Mouse (Mus musculus) liver, postnatal 0 days (tissue): ENCODE measurements at regions not wholly inside any gene's neighbourhood (a gene's known extent, or its start where the extent isn't known, plus 50 kb on each side); places are given as distances from the start of the nearest gene placed in this dataset.

ENCODE experiments used
- ATAC-seq: fragments of 200-750 bp; cut with Nextera tagmentation; 2 replicates; pipeline ENCODE4 v1.8.0; 2017; ENCODE audit warnings: mild to moderate bottlenecking, moderate library complexity
- DNase-seq: peaks from one replicate; pipeline ENCODE4 v3.0.0-alpha.2; 2016
- H3K27ac ChIP-seq: fragments of 300-500 bp; sonication (generic); 2 replicates; pipeline ENCODE4 v1.5.1; 2014; ENCODE audit warnings: antibody characterized with exemption, moderate library complexity, mild to moderate bottlenecking, low read depth
- H3K27me3 ChIP-seq: fragments of 300-500 bp; sonication (generic); 2 replicates; pipeline ENCODE4 v1.6.1; 2014; ENCODE audit warnings: low read length, control low read depth, mixed read lengths; ENCODE audit not compliant: insufficient read depth
- H3K36me3 ChIP-seq: fragments of 300-500 bp; sonication (generic); replicated peaks from 2 replicates; pipeline ENCODE4 v1.6.1; 2014; ENCODE audit warnings: mild to moderate bottlenecking, control low read depth, low read length, moderate library complexity, mixed read lengths; ENCODE audit not compliant: insufficient read depth
- H3K4me1 ChIP-seq: fragments of 300-500 bp; sonication (generic); 2 replicates; pipeline ENCODE4 v1.6.1; 2014; ENCODE audit warnings: antibody characterized with exemption, mild to moderate bottlenecking, control low read depth; ENCODE audit not compliant: insufficient read depth
- H3K4me2 ChIP-seq: fragments of 300-500 bp; sonication (generic); 2 replicates; pipeline ENCODE4 v1.6.1; 2014; ENCODE audit warnings: low read depth, mild to moderate bottlenecking, low read length, moderate library complexity, mixed read lengths
- H3K4me3 ChIP-seq: fragments of 300-500 bp; sonication (generic); 2 replicates; pipeline ENCODE4 v1.5.1; 2014; ENCODE audit warnings: low read depth, low read length
- H3K9ac ChIP-seq: fragments of 300-500 bp; sonication (generic); replicated peaks from 2 replicates; pipeline ENCODE4 v1.6.1; 2014; ENCODE audit warnings: mild to moderate bottlenecking, moderate library complexity
- H3K9me3 ChIP-seq: fragments of 300-500 bp; sonication (generic); 2 replicates; pipeline ENCODE4 v1.6.1; 2016; ENCODE audit warnings: mild to moderate bottlenecking, control low read depth, low read length, mixed read lengths
- CTCF ChIP-seq: sonication (generic); IDR thresholded peaks from 2 replicates; pipeline ENCODE4 v1.5.1; 2016; ENCODE audit warnings: antibody characterized with exemption, low read depth
- EP300 ChIP-seq: IDR thresholded peaks from 2 replicates; pipeline ENCODE4 v1.6.1; 2016; ENCODE audit warnings: antibody characterized with exemption, low read depth, mild to moderate bottlenecking
- WGBS: fragments of 180-500 bp; shearing (Covaris S2); extraction: QIAGEN DNeasy Blood & Tissue Kit; methylation state at CpG from one replicate; pipeline ENCODE4 v1.1.7; 2014; ENCODE audit not compliant: insufficient replicate concordance; 5-methylcytosine and 5-hydroxymethylcytosine counted together

GRCm38 (mm10) chr5:129256136-129256535 lies 159.6 kb downstream of the Adgrd1 start:
- no peaks in the 10 kb centered on the region for H3K27me3 ChIP-seq
- no peak overlapping the region for H3K4me3 ChIP-seq
- H3K9me3 ChIP-seq, result no peaks in the 10 kb centered on the region
- H3K9ac ChIP-seq, result no peak overlapping the region
- no peak overlapping the region for H3K4me2 ChIP-seq
- H3K27ac ChIP-seq, result no peak overlapping the region
- H3K4me1 ChIP-seq, result no peaks in the 10 kb centered on the region
- WGBS, result 68% methylated on average over 9 of the region's 9 CpGs
- no peaks in the 10 kb centered on the region for H3K36me3 ChIP-seq
- no peak for DNase-seq
- ATAC-seq, result no peak
- TF ChIP-seq CTCF (peak; percentile 34; the same call in 1 of the 2 replicates), EP300 (no peak)

DNA sequence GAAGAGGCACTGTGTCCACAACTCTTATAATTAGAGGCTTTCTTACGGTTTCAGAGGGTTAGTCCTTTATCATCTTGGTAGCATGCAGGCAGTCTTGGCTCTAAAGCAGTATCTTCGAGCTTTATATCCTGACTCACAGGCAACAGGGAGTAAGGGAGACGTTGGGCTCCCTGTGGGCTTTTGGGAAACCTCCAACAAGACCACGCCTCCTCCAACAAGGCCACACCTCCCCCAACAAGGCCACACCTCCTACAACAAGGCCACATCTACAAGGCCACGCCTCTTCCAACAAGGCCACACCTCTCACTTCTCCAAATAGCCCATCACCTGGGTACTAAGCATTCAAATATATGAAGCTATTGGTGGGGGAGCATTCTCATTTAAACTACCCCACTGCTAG lies 160.7 kb downstream of the Adgrd1 start:
- DNase-seq (no peak), ATAC-seq (no peak)
- no peak for TF ChIP-seq CTCF
- Histone ChIP-seq H3K4me3 (no peak overlapping the region), H3K27ac (no peak overlapping the region), H3K27me3 (no peaks in the 10 kb centered on the region), H3K4me2 (no peak overlapping the region), H3K36me3 (no peaks in the 10 kb centered on the region), H3K9me3 (no peaks in the 10 kb centered on the region), H3K9ac (no peak overlapping the region), H3K4me1 (no peaks in the 10 kb centered on the region)
- WGBS, result 59% methylated on average over 5 of the region's 5 CpGs

- DNase-seq, result no peak
- ATAC-seq, result no peak
Observed at GRCm38 (mm10) chr5:129260689-129261088, 164.1 kb downstream of the Adgrd1 start.

DNA sequence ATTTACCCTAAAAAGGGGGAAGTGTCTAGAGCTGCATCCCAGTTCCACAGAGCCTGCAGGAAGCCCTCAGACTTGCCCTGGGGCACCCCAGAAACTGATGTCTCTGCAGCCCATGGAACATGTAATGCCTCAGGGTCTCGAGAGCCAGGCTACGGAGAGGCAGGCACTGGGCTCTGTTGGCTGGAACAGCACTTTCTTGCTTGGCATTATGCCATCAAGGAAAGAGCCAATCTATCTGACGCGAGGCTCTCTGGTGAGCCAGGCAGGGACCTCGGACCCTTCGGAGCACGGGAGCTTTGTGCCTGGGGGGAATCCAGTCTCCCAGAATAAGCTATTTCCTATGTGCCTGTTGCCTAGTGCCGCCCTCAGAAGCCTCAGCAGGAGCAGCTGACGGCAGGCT lies 166.6 kb downstream of the Adgrd1 start:
- no peak for DNase-seq

More at GRCm38 (mm10) chr5:129260689-129261088, 164.1 kb downstream of the Adgrd1 start:
- Histone ChIP-seq H3K4me2 (no peak overlapping the region), H3K36me3 (no peaks in the 10 kb centered on the region), H3K9ac (no peak overlapping the region), H3K27me3 (no peaks in the 10 kb centered on the region), H3K4me1 (no peaks in the 10 kb centered on the region), H3K27ac (no peak overlapping the region), H3K9me3 (no peaks in the 10 kb centered on the region), H3K4me3 (no peak overlapping the region)
- TF ChIP-seq EP300 (peak; percentile 33; the same call in 1 of the 2 replicates), CTCF (no peak)
- WGBS, result 42% methylated on average over 9 of the region's 9 CpGs

GRCm38 (mm10) chr5:129264363-129264762 lies 167.8 kb downstream of the Adgrd1 start:
- H3K4me3 ChIP-seq, result no peak overlapping the region
- no peak for ATAC-seq
- WGBS, result 87% methylated on average over 15 of the region's 15 CpGs

More for the DNA sequence above, 166.6 kb downstream of the Adgrd1 start:
- 50% methylated on average over 9 of the region's 9 CpGs for WGBS
- Histone ChIP-seq H3K9ac (no peak overlapping the region), H3K27me3 (no peaks in the 10 kb centered on the region), H3K36me3 (no peaks in the 10 kb centered on the region), H3K9me3 (no peaks in the 10 kb centered on the region), H3K4me3 (no peak overlapping the region), H3K4me2 (no peak overlapping the region), H3K27ac (no peak overlapping the region), H3K4me1 (no peaks in the 10 kb centered on the region)
- TF ChIP-seq CTCF, result no peak
- TF ChIP-seq EP300, result no peak
- ATAC-seq, result no peak

GRCm38 (mm10) chr5:129268456-129268855 lies 171.9 kb downstream of the Adgrd1 start:
- H3K9ac ChIP-seq, result no peak overlapping the region
- no peak overlapping the region for H3K4me3 ChIP-seq
- H3K4me2 ChIP-seq, result no peak overlapping the region
- H3K27me3 ChIP-seq, result no peaks in the 10 kb centered on the region
- H3K36me3 ChIP-seq, result no peaks in the 10 kb centered on the region
- no peaks in the 10 kb centered on the region for H3K4me1 ChIP-seq
- TF ChIP-seq EP300 (no peak), CTCF (no peak)
- DNase-seq (no peak), ATAC-seq (no peak)
- H3K9me3 ChIP-seq, result no peaks in the 10 kb centered on the region
- no peak overlapping the region for H3K27ac ChIP-seq
- 22% methylated on average over 9 of the region's 9 CpGs for WGBS

More at GRCm38 (mm10) chr5:129264363-129264762, 167.8 kb downstream of the Adgrd1 start:
- DNase-seq, result no peak
- Histone ChIP-seq H3K4me2 (no peak overlapping the region), H3K36me3 (no peaks in the 10 kb centered on the region), H3K9me3 (no peaks in the 10 kb centered on the region), H3K27me3 (no peaks in the 10 kb centered on the region), H3K4me1 (no peaks in the 10 kb centered on the region), H3K9ac (no peak overlapping the region), H3K27ac (no peak overlapping the region)
- TF ChIP-seq EP300 (no peak), CTCF (no peak)

DNA sequence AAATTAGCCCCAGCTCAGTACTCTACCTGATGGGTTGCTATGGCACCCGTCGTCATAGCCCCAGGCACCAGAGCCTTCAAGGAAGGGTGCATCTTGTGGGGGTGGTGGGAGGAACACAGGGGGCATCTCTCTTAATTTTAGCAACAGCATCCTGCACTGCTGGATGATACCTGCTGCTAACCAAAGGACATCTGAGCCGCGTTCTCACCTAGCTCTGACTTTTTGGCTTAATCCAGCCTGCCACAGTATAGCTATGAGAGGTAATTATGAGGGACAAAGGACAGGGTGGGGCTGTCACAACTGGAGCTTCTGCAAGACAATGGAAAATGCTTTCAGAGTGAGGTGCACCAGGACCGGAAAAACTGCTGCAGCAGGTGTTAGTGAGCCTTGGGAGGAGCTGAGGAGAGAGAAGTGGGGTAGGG lies 173.5 kb downstream of the Adgrd1 start:
- no peaks in the 10 kb centered on the region for H3K36me3 ChIP-seq
- no peak for ATAC-seq
- 29% methylated on average over 5 of the region's 5 CpGs for WGBS
- no peak overlapping the region for H3K4me2 ChIP-seq
- H3K4me3 ChIP-seq, result no peak overlapping the region
- H3K27me3 ChIP-seq, result no peaks in the 10 kb centered on the region
- no peak for DNase-seq
- no peaks in the 10 kb centered on the region for H3K4me1 ChIP-seq
- no peak overlapping the region for H3K27ac ChIP-seq
- no peak overlapping the region for H3K9ac ChIP-seq
- H3K9me3 ChIP-seq, result no peaks in the 10 kb centered on the region
- TF ChIP-seq EP300 (no peak), CTCF (no peak)
